Mouse (Mus musculus) MEL (cell line): ENCODE measurements at regions not wholly inside any gene's neighbourhood (a gene's known extent, or its start where the extent isn't known, plus 50 kb on each side); places are given as distances from the start of the nearest gene placed in this dataset.

ENCODE experiments used
- DNase-seq: peaks from one replicate; pipeline ENCODE4 v3.0.0; 2011; ENCODE audit warnings: low read depth, low spot score
- H3K27ac ChIP-seq: 2 replicates; pipeline ENCODE4 v1.5.1; 2012; ENCODE audit warnings: low read depth, mild to moderate bottlenecking, control low read depth, low read length, moderate library complexity; ENCODE audit not compliant: control insufficient read depth
- H3K27me3 ChIP-seq, 2 experiments: fragments of 150-350 bp in 1 of 2; sonication (generic) in 1 of 2; 2 replicates each; pipeline ENCODE4 v1.6.1; 2012; ENCODE audit warnings: low read length in 2 of 2, mild to moderate bottlenecking in 2 of 2, improper control_type of control experiment in 1 of 2, moderate library complexity in 1 of 2; ENCODE audit not compliant: insufficient read depth in 2 of 2, control insufficient read depth in 1 of 2
- H3K36me3 ChIP-seq, 2 experiments: 2 replicates each; pipeline ENCODE4 v1.6.1; 2012 to 2014; ENCODE audit warnings: low read length in 2 of 2, improper control_type of control experiment in 1 of 2, inconsistent platforms in 1 of 2, mild to moderate bottlenecking in 1 of 2; ENCODE audit not compliant: insufficient read depth in 2 of 2, control insufficient read depth in 1 of 2
- H3K4me1 ChIP-seq, 2 experiments: fragments of 150-350 bp in 1 of 2; sonication (generic) in 1 of 2; 2 replicates each; pipeline ENCODE4 v1.6.1; 2012; ENCODE audit warnings: low read length in 2 of 2, improper control_type of control experiment in 1 of 2, mild to moderate bottlenecking in 1 of 2; ENCODE audit not compliant: insufficient read depth in 2 of 2, control insufficient read depth in 1 of 2
- H3K4me3 ChIP-seq, 2 experiments: fragments of 150-350 bp in 1 of 2; sonication (generic) in 1 of 2; 2 replicates each; pipeline ENCODE4 v1.5.1; 2012; ENCODE audit warnings: low read depth in 2 of 2, low read length in 2 of 2, mild to moderate bottlenecking in 2 of 2, moderate library complexity in 2 of 2, control low read depth in 1 of 2, improper control_type of control experiment in 1 of 2; ENCODE audit not compliant: control insufficient read depth in 1 of 2, insufficient read depth in 1 of 2
- H3K79me2 ChIP-seq: 2 replicates; pipeline ENCODE4 v1.6.1; 2012; ENCODE audit warnings: mild to moderate bottlenecking, low read length, moderate library complexity; ENCODE audit not compliant: control insufficient read depth, poor library complexity, insufficient read depth
- H3K9ac ChIP-seq: 2 replicates; pipeline ENCODE4 v1.6.1; 2012; ENCODE audit warnings: low read depth, mild to moderate bottlenecking, control low read depth, low read length, moderate library complexity; ENCODE audit not compliant: control insufficient read depth, poor library complexity, severe bottlenecking
- H3K9me3 ChIP-seq: fragments of 150-350 bp; sonication (generic); replicated peaks from 2 replicates; pipeline ENCODE4 v1.6.1; 2012; ENCODE audit warnings: mild to moderate bottlenecking, low read length, improper control_type of control experiment, moderate library complexity; ENCODE audit not compliant: insufficient read depth
- CTCF ChIP-seq, 3 experiments: IDR thresholded peaks in 2 of 3; conservative IDR thresholded peaks in 1 of 3; 2 replicates each; pipeline ENCODE4 v1.5.1; 2011 to 2012; ENCODE audit warnings: low read length in 3 of 3, low read depth in 2 of 3, mild to moderate bottlenecking in 2 of 3, improper control_type of control experiment in 1 of 3, inconsistent platforms in 1 of 3, mixed read lengths in 1 of 3, moderate library complexity in 1 of 3; ENCODE audit not compliant: control insufficient read depth in 1 of 3, insufficient read depth in 1 of 3, poor library complexity in 1 of 3, severe bottlenecking in 1 of 3
- E2F4 ChIP-seq: IDR thresholded peaks from 2 replicates; pipeline ENCODE4 v1.6.1; 2011; ENCODE audit warnings: low read depth, low read length, improper control_type of control experiment, borderline replicate concordance
- EP300 ChIP-seq, 2 experiments: IDR thresholded peaks; 2 replicates each; pipeline ENCODE4 v1.6.1; 2011; ENCODE audit warnings: improper control_type of control experiment in 2 of 2, low read length in 2 of 2, low read depth in 1 of 2, mild to moderate bottlenecking in 1 of 2
- ETS1 ChIP-seq: IDR thresholded peaks from 2 replicates; pipeline ENCODE4 v1.6.1; 2012; ENCODE audit warnings: low read depth, mild to moderate bottlenecking, inconsistent platforms, low read length, improper control_type of control experiment, moderate library complexity
- GABPA ChIP-seq: IDR thresholded peaks from 2 replicates; pipeline ENCODE4 v1.6.1; 2012; ENCODE audit warnings: low read depth, mild to moderate bottlenecking, inconsistent platforms, low read length, improper control_type of control experiment, moderate library complexity
- GATA1 ChIP-seq: IDR thresholded peaks from 2 replicates; pipeline ENCODE4 v1.6.1; 2011; ENCODE audit warnings: low read depth, low read length, improper control_type of control experiment
- JUND ChIP-seq: IDR thresholded peaks from 2 replicates; pipeline ENCODE4 v1.6.1; 2011; ENCODE audit warnings: low read depth, mild to moderate bottlenecking, improper control_type of control experiment, low read length
- KAT2A ChIP-seq: conservative IDR thresholded peaks from 2 replicates; pipeline ENCODE4 v1.6.1; 2012; ENCODE audit warnings: low read depth, low read length, improper control_type of control experiment, inconsistent platforms
- MAZ ChIP-seq: IDR thresholded peaks from 2 replicates; pipeline ENCODE4 v1.6.1; 2012; ENCODE audit warnings: low read depth, mild to moderate bottlenecking, inconsistent platforms, low read length, improper control_type of control experiment
- MEF2A ChIP-seq: IDR thresholded peaks from 2 replicates; pipeline ENCODE4 v1.6.1; 2014; ENCODE audit warnings: low read depth, mild to moderate bottlenecking, inconsistent platforms, low read length, improper control_type of control experiment; ENCODE audit not compliant: poor library complexity, insufficient replicate concordance, severe bottlenecking; ENCODE audit errors: extremely low read depth
- MXI1 ChIP-seq: IDR thresholded peaks from 2 replicates; pipeline ENCODE4 v1.6.1; 2011; ENCODE audit warnings: mild to moderate bottlenecking, low read depth, low read length, improper control_type of control experiment
- MYB ChIP-seq: IDR thresholded peaks from 2 replicates; pipeline ENCODE4 v1.6.1; 2011; ENCODE audit warnings: mild to moderate bottlenecking, low read depth, low read length, improper control_type of control experiment
- MYC ChIP-seq: IDR thresholded peaks from 2 replicates; pipeline ENCODE4 v1.6.1; 2011; ENCODE audit warnings: low read depth, mild to moderate bottlenecking, low read length, improper control_type of control experiment, moderate library complexity
- POLR2A ChIP-seq, 2 experiments: IDR thresholded peaks; 2 replicates each; pipeline ENCODE4 v1.6.1; 2011 to 2012; ENCODE audit warnings: low read length in 2 of 2, mild to moderate bottlenecking in 2 of 2, control low read depth in 1 of 2, improper control_type of control experiment in 1 of 2, low read depth in 1 of 2, moderate library complexity in 1 of 2; ENCODE audit not compliant: control insufficient read depth in 1 of 2, insufficient read depth in 1 of 2, poor library complexity in 1 of 2
- SIN3A ChIP-seq: IDR thresholded peaks from 2 replicates; pipeline ENCODE4 v1.6.1; 2012; ENCODE audit warnings: low read length, improper control_type of control experiment, inconsistent platforms
- SMC3 ChIP-seq: IDR thresholded peaks from 2 replicates; pipeline ENCODE4 v1.6.1; 2011; ENCODE audit warnings: low read depth, low read length, improper control_type of control experiment
- TBP ChIP-seq: IDR thresholded peaks from 2 replicates; pipeline ENCODE4 v1.8.0; 2011; ENCODE audit warnings: low read depth, low read length, improper control_type of control experiment
- TCF12 ChIP-seq: IDR thresholded peaks from 2 replicates; pipeline ENCODE4 v1.6.1; 2014; ENCODE audit warnings: low read depth, mild to moderate bottlenecking, inconsistent platforms, low read length, improper control_type of control experiment, moderate library complexity
- UBTF ChIP-seq: IDR thresholded peaks from 2 replicates; pipeline ENCODE4 v1.6.1; 2012; ENCODE audit warnings: low read depth, mild to moderate bottlenecking, inconsistent platforms, low read length, improper control_type of control experiment, moderate library complexity, borderline replicate concordance; ENCODE audit not compliant: insufficient read depth
- USF2 ChIP-seq, 2 experiments: IDR thresholded peaks; 2 replicates each; pipeline ENCODE4 v1.6.1; 2011 to 2012; ENCODE audit warnings: improper control_type of control experiment in 2 of 2, low read length in 2 of 2, borderline replicate concordance in 1 of 2, inconsistent platforms in 1 of 2, low read depth in 1 of 2, mild to moderate bottlenecking in 1 of 2; ENCODE audit not compliant: insufficient read depth in 1 of 2
- ZC3H11A ChIP-seq: IDR thresholded peaks from 2 replicates; pipeline ENCODE4 v1.6.1; 2012; ENCODE audit warnings: low read depth, mild to moderate bottlenecking, inconsistent platforms, low read length, improper control_type of control experiment
- ZKSCAN1 ChIP-seq: IDR thresholded peaks from 2 replicates; pipeline ENCODE4 v1.6.1; 2012; ENCODE audit warnings: low read depth, mild to moderate bottlenecking, inconsistent platforms, low read length, improper control_type of control experiment, moderate library complexity
- ZMIZ1 ChIP-seq: IDR thresholded peaks from 2 replicates; pipeline ENCODE4 v1.6.1; 2012; ENCODE audit warnings: low read depth, mild to moderate bottlenecking, inconsistent platforms, low read length, improper control_type of control experiment, moderate library complexity
- ZNF384 ChIP-seq: IDR thresholded peaks from 2 replicates; pipeline ENCODE4 v1.6.1; 2012; ENCODE audit warnings: low read depth, mild to moderate bottlenecking, inconsistent platforms, low read length, improper control_type of control experiment

GRCm38 (mm10) chr7:40441128-40441527 is 457.0 kb upstream of the Vstm2b start:
- H3K27me3 ChIP-seq = no peaks in the 10 kb centered on the region
- no peaks in the 10 kb centered on the region for H3K4me1 ChIP-seq
- no peaks in the 10 kb centered on the region for H3K9me3 ChIP-seq
- no peak for TF ChIP-seq SIN3A
- TF ChIP-seq E2F4 = no peak
- no peak for TF ChIP-seq MEF2A
- TF ChIP-seq TCF12 = no peak
- TF ChIP-seq MXI1 = no peak
- no peak for TF ChIP-seq EP300 (IDR thresholded peaks at IDR 0.05; ENCODE audit: low read depth in 1 of 2, low read length in 2 of 2)
- TF ChIP-seq GABPA = no peak
- TF ChIP-seq UBTF = no peak
- no peak for TF ChIP-seq POLR2A (IDR thresholded peaks at IDR 0.05; ENCODE audit: control insufficient read depth in 1 of 2, insufficient read depth in 1 of 2, low read depth in 1 of 2, low read length in 2 of 2, poor library complexity in 1 of 2)
- TF ChIP-seq MYC = no peak
- no peak for TF ChIP-seq JUND
- TF ChIP-seq CTCF (IDR thresholded peaks at IDR 0.05 in 2 of 3, conservative IDR thresholded peaks at IDR 0.05 in 1 of 3; ENCODE audit: control insufficient read depth in 1 of 3, insufficient read depth in 1 of 3, low read depth in 2 of 3, low read length in 3 of 3, poor library complexity in 1 of 3, severe bottlenecking in 1 of 3) = no peak
- no peak for TF ChIP-seq KAT2A
- TF ChIP-seq SMC3 = no peak
- TF ChIP-seq GATA1 = no peak
- no peak for TF ChIP-seq ZNF384
- TF ChIP-seq USF2 (IDR thresholded peaks at IDR 0.05; ENCODE audit: borderline replicate concordance in 1 of 2, insufficient read depth in 1 of 2, low read depth in 1 of 2, low read length in 2 of 2) = no peak
- no peak for TF ChIP-seq ZC3H11A
- H3K4me3 ChIP-seq = no peak overlapping the region
- no peak for DNase-seq
- no peak overlapping the region for H3K27ac ChIP-seq
- H3K79me2 ChIP-seq = no peaks in the 10 kb centered on the region
- H3K9ac ChIP-seq = no peak overlapping the region
- H3K36me3 ChIP-seq = no peaks in the 10 kb centered on the region

GRCm38 (mm10) chr7:40441786-40442185 is 456.3 kb upstream of the Vstm2b start:
- Histone ChIP-seq H3K79me2 (no peaks in the 10 kb centered on the region), H3K27ac (no peak overlapping the region), H3K9me3 (no peaks in the 10 kb centered on the region), H3K4me3 (no peak overlapping the region), H3K36me3 (no peaks in the 10 kb centered on the region), H3K27me3 (no peaks in the 10 kb centered on the region), H3K4me1 (no peaks in the 10 kb centered on the region), H3K9ac (no peak overlapping the region)
- TF ChIP-seq MYB = no peak
- TF ChIP-seq UBTF = no peak
- no peak for TF ChIP-seq ZKSCAN1
- no peak for TF ChIP-seq E2F4
- no peak for TF ChIP-seq MAZ
- no peak for TF ChIP-seq ZMIZ1
- TF ChIP-seq KAT2A = no peak
- no peak for TF ChIP-seq ZNF384
- no peak for TF ChIP-seq ETS1
- TF ChIP-seq TCF12 = no peak
- no peak for TF ChIP-seq GATA1
- TF ChIP-seq SIN3A = no peak
- TF ChIP-seq TBP = no peak
- no peak for TF ChIP-seq POLR2A (IDR thresholded peaks at IDR 0.05; ENCODE audit: control insufficient read depth in 1 of 2, insufficient read depth in 1 of 2, low read depth in 1 of 2, low read length in 2 of 2, poor library complexity in 1 of 2)
- TF ChIP-seq SMC3 = no peak
- TF ChIP-seq JUND = no peak
- no peak for DNase-seq
